Mouse (Mus musculus): ENCODE data around the gene Tmem108. TPM values are rescaled to one million over a fixed set of nuclear protein-coding genes. Genes with fewer than 3 reads are reported as not detected.
A peak's percentile ranks its signal among the peaks of the same experiment; 100 is the strongest.

Tmem108 gene
- total RNA-seq, 2 experiments from 2014 or later, result 17.6 to 21.9 TPM

- DNase-seq, result peak; percentile 90
These were observed 271.2 kb downstream of the Tmem108 start for GRCm38 (mm10) chr9:103490439-103490838.

DNA sequence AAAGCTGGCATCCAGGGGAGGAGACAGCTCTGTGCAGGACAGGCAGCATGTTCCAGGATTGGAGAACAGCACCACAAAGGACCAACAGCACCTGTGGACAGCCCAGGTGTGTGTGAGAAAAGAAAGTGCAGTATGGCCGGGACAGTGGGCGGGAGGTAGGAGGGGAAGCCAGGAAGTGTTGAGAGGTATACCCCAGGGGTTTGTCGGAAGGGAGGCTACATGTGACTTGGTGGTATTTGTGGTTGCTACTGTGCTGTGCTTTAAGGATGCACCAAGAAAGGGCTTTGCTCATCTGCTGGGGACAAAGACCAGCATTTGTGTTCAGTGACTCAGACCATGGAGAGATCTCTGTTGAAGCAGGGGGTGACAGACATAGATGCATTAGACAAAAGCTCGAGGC lies 271.8 kb downstream of the Tmem108 start:
- DNase-seq, result no peak

DNA sequence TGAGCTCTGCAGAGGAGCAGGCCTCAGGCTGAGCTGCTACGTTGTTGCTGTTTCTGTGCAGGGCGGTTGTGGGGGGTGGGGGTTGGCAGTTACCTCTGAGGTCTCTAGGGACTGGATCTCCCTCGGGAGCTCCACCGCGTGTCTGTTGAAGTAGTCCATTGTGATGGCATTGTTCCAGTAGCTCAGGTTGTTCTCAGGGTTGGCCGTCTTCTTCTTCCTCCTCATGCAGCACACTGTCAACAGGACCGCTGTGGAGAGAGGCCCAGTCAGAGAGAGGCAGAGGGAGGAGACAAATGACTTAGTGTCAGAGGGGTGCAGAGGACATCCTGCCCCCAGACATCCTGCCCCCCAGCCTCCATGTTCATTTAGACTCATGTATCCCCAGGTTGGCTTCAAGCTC lies 272.5 kb downstream of the Tmem108 start:
- DNase-seq, result no peak

- no peak for DNase-seq
These were observed 275.4 kb downstream of the Tmem108 start for GRCm38 (mm10) chr9:103486262-103486661.

DNA sequence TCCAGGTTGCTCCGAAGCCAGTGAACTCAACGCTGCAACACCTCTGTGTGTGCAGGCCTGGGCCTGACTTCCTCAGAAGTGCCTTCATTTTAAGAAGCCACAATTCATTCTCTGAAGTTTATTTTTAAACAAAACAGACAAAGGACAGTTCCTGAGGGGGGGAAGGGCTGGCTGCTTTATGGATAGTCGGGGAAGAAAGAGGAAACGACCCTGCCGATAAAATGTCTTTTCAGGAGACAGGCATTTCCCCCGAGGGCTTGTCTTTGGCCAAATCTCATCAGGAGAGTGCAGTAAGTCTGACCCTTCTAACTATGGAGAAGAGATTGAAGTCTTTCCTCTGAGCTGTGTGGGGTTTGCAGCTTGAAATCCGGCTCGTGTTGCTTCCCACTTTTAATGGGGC lies 276.0 kb downstream of the Tmem108 start:
- DNase-seq, result no peak

GRCm38 (mm10) chr9:103480603-103481220 lies 280.9 kb downstream of the Tmem108 start:
- DNase-seq, result peak; percentile 78

DNA sequence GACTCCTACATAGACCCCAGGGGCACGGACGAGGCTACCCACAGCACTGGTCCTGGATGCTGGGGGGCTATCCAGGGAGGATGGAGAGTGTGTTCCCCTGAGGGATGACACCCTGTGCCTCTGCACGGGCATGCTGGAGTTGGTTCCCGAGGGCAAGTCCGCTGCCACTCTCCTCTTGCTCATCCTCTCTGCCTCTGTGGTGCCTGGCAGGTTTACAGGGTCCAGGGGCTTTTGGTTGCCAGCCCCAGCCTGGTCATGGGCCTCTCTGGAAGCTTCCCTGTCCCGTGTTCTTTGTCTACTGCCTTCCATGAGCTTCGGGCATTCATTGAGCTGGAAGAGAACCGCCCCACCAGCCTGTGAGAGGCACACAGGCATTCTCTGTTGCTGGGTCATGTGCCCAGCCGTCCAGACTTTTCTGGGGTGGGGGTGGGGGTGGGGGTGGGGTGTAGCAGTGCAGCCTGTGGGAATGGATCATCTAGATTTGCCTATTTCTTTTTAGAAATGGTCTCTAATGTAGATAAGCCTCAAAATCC lies 281.5 kb downstream of the Tmem108 start, which contains the start of gene Bfsp2:
Bfsp2 (minus strand) TSS at position 377 of the 533 bp plus-strand sequence.
- DNase-seq, result no peak

GRCm38 (mm10) chr9:103475414-103475813 lies 286.2 kb downstream of the Tmem108 start:
- DNase-seq, result no peak

- DNase-seq, result no peak
These were observed 287.5 kb downstream of the Tmem108 start for GRCm38 (mm10) chr9:103473915-103474688.

DNA sequence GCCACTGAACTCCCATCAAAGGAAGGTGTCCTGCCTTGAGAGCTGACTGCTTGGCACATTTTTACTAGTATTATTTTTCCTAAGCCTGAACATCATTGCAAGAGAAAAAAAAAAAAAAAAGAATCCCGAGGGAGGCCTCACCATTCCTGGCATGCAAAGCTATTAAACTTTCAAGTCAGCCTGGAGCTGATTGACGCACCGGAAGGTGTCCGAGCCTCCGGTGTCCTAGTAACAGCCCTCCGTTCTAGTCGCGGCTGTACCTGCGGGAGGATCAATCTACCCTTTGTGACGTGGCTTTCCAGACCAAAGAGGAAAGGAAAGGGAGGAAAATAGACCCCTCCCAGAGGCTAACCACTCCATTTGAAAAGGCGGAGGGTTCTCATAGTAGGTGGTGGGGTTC lies 289.9 kb downstream of the Tmem108 start:
- no peak for DNase-seq

DNA sequence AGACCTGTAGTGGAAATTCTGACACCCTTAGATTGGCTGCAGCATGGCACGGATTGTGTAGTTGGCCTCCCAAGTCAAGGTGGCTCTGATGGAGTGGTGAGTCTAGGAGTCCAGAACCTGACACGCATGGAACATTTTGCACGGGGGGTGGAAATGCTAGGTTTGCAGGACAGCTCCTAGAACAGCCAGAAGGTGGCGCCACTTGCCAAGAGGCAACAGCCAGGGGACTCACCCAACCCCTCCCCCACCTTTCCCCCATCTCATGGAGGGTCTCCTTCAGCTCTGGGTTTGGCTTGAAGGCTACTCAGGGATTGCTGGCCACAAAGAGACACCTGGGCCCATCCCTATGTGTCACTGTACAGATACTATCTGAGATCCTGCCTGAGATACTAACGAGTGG lies 292.1 kb downstream of the Tmem108 start:
- DNase-seq, result peak; percentile 58

GRCm38 (mm10) chr9:103468911-103469310 lies 292.7 kb downstream of the Tmem108 start:
- no peak for DNase-seq

DNA sequence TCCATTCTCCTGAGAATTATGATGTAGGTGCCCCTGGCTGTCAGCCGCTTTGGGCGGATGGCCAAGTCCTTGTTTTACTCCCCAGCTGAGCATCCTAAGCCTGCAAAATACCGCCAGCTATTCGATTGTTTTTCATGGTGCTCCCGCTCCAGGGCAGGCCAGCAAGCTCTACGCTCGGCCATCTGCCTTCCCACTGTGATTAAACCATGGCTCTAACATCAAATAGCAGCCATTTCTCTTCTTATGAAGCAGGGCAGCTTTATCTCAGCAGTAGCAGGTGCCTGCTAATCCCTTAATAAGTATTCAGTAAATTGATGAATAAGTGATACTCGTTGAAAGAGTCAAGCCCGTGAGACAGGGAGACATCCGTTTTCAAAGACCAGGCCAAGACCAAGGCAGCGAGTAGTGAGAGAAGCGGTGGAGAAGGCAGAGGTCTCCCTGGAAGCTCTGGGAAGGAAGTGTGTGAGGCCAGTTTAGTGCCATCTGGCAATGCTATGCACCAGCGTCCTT lies 295.9 kb downstream of the Tmem108 start:
- no peak for DNase-seq

DNA sequence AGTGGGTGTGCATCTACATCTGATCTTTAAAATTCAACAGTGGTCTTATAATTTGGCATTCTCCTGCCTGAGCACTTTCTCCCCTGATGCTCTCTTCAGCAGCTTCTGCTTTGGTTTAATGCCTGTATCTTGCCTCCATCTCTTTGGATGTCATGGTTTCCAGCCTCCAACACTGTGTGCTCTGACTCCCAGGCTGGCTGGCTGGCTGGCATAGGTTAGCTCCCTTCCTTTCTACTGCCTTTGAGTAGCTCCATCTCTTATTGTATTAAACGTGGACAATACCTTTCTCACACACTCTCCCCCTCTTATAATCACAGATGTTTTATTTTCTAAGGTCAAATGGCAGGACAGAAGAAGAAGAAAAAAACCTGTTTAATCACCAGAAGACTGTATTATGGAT lies 296.3 kb downstream of the Tmem108 start:
- no peak for DNase-seq

DNA sequence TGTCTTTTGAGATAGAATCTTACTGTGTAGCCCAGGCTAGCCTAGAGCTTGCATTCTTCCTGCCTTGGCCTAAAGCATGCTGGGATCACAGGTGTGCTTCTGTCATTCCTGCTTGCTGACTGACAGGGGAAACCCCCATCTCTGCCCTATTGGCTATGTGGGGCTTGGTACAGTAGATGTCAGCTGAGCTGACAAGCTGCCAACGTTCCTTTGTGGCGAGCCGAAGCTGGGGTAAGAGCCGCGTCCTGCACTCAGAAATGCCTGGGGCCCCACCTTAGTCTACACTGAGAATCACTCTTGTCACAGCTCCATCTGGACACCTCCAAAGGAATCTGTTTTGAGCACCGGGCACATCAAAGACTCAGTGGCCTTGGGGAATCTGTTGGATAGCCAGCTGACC lies 297.8 kb downstream of the Tmem108 start:
- DNase-seq, result no peak

DNA sequence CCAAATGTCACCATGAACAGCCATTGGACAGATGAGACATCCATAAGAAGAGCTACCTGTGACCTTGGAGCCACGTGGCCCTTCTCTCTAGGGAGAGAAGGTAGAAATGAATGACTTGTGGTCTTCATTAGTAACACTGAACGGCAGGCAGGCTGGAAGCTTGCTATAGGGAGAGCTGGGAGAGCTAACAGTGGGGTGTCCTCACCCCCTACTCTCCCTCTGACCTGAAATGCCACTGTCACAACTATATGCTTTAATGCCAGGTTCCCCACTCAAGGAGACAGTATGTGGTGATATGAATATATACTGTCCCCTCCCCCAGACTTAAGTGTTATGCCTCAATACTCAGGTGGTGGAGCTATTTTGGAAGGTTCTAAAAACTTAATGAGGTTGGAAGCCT lies 301.8 kb downstream of the Tmem108 start:
- no peak for DNase-seq

DNA sequence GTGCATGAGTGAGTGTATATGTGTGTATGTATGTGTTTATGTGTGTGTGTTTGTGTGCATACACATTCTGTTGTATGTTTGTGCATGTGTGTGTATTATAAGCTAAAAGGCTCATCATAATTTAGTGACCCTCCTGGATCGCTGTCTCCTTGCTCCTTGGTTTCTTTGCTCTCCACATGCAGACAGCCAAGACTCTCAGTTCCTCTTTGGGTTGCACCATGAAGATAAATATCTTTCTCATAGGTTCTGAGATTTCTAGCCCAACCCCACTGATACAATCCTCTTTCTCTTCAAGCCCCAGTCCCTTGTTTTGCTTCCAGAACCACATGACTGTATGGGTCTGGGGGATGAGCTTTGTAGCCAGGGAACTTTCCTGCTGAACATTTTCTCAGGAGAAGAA lies 302.3 kb downstream of the Tmem108 start:
- no peak for DNase-seq

DNA sequence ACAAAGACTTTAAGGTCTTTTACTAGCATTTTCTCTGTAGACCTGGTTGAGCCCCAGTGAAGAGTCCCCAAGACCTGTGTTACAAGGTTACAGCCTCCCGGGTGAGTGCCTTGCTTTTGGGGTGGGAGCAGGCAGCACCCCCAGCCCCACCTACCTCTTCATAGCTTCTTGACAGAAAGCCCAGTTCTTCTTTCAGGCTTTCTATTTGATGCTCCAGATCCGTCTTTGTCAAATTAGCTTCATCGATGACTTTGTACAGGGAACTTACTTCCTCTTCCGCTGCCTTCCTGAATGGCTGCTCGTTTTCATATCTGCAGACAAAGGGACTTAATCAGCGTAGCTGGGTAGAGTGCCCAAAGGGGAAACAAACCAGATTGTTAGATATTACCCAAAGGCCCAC lies 312.0 kb downstream of the Tmem108 start:
- no peak for DNase-seq

GRCm38 (mm10) chr9:103449092-103449491 lies 312.5 kb downstream of the Tmem108 start:
- no peak for DNase-seq

DNA sequence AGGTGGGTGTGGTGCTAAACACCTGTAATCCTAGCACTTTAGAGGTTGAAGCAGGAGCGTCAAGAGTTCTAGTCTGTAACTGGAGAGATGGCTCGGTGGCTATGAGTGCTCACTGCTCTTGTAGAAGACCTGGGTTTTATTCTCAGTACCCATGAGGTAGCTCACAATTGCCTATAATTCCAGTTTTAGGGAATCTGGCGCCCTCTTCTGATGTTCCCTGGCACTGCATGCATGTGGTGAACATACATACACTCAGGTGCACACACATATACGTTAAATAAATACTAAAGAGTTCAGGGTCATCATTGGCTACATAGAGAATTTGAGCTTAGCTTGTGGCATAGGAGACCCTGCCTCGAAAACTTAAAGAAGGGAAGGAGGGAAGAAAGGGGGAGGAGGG lies 317.0 kb downstream of the Tmem108 start:
- DNase-seq, result no peak

GRCm38 (mm10) chr9:103443824-103444185 lies 317.8 kb downstream of the Tmem108 start:
- DNase-seq, result no peak

GRCm38 (mm10) chr9:103443121-103443823 lies 318.4 kb downstream of the Tmem108 start:
- no peak for DNase-seq

- peak; percentile 51 for DNase-seq
These were observed 321.0 kb downstream of the Tmem108 start for GRCm38 (mm10) chr9:103440597-103440996.

All from heart, postnatal 4 days (tissue).